ENCODE assay signal across 8 mouse cellular contexts in the genomic region with DNA sequence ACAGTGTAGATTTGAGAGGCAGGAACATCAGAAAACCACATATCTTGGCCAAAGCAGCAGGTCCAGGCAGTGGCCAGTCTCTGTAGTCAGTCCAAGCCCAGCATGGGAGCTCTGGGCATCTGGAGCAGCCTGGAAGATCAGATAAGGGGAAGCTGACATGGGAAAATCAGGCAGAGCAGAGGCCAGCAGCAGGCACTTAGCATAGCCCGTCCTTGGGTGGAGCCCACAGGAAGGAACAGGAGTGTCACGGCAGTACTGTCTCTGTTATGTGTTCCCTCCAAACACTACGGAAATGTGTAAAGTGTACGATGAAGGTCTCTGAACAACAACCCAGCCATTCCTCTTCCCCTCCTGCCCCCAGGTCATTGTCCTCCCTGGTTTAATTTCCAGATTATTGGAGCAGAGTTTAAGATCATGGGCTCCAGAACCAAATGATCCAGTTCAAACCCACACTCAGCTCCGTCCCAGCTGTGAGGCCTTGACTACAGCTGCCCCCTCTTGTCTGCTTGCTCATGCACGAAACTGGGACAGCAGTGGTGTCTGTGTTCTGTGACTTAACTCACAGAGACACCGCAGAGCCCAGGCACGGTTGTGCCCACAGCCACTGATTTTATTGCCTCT.
DNase-seq lines count a peak whose midpoint lies in the region; ATAC-seq and TF ChIP-seq lines count a peak whose summit lies in the region.

No protein-coding gene starts in this region.

- H3K36me3 ChIP-seq in intestine, embryonic 14.5 days (ENCODE audit: control insufficient read depth, insufficient read depth, low read length): no peaks in the 10 kb centered on the region
- no peaks in the 10 kb centered on the region for H3K36me3 ChIP-seq in lung, embryonic 15.5 days
- no peaks in the 10 kb centered on the region for H3K36me3 ChIP-seq in forebrain, postnatal 0 days (ENCODE audit: insufficient read depth)

- no peak overlapping the region for H3K4me2 ChIP-seq in intestine, embryonic 14.5 days (ENCODE audit: low read length)
- H3K4me2 ChIP-seq in lung, embryonic 15.5 days: no peak overlapping the region
- no peak overlapping the region for H3K4me2 ChIP-seq in forebrain, postnatal 0 days (ENCODE audit: low read depth)

- no peak for ATAC-seq in intestine, embryonic 14.5 days (replicated peaks; ENCODE audit: low FRiP score, low TSS enrichment, low read depth)
- peak; percentile 74 for ATAC-seq in lung, embryonic 15.5 days (ENCODE audit: borderline replicate concordance, extremely low read depth, low FRiP score, low TSS enrichment)
- ATAC-seq in forebrain, postnatal 0 days: no peak

- 44% methylated on average over 8 of the region's 8 CpGs for WGBS in intestine, embryonic 14.5 days
- WGBS in lung, embryonic 15.5 days: 62% methylated on average over 8 of the region's 8 CpGs
- WGBS in forebrain, postnatal 0 days: 78% methylated on average over 8 of the region's 8 CpGs

- H3K4me1 ChIP-seq in brown adipose tissue, adult 24 weeks (ENCODE audit: control insufficient read depth, insufficient read depth, insufficient read length, low read length): peaks cover 18% of the 10 kb centered on the region
- H3K4me1 ChIP-seq in intestine, embryonic 14.5 days (replicated peaks; ENCODE audit: control insufficient read depth, insufficient read depth, low read length): no peaks in the 10 kb centered on the region; the same call in 1 of the 2 replicates
- 0 out of 2 replicates have a peak, but pooled peaks cover 5% of the 10 kb centered on the region for H3K4me1 ChIP-seq in lung, embryonic 15.5 days
- no peaks in the 10 kb centered on the region for H3K4me1 ChIP-seq in forebrain, postnatal 0 days (ENCODE audit: insufficient read depth)

- H3K9me3 ChIP-seq in intestine, embryonic 14.5 days (ENCODE audit: control insufficient read depth, low read length): no peaks in the 10 kb centered on the region
- H3K9me3 ChIP-seq in lung, embryonic 15.5 days: no peaks in the 10 kb centered on the region
- H3K9me3 ChIP-seq in forebrain, postnatal 0 days (ENCODE audit: low read length): no peaks in the 10 kb centered on the region

- DNase-seq in adrenal gland, adult (ENCODE audit: inconsistent age in 2 of 2, low spot score in 1 of 2): peak; percentile 57 to 71
- no peak for DNase-seq in adrenal gland, adult 18-20 months (ENCODE audit: low spot score in 2 of 2)
- no peak for DNase-seq in intestine, embryonic 14.5 days (ENCODE audit: low spot score)
- no peak for DNase-seq in right cerebral cortex, postnatal 25 days
- DNase-seq in forebrain, postnatal 0 days: no peak
- no peak for DNase-seq in layer of hippocampus, adult 8-10 months (ENCODE audit: low spot score in 2 of 2)

- peak overlapping the region; percentile 100 for H3K27ac ChIP-seq in brown adipose tissue, adult 24 weeks (replicated peaks; ENCODE audit: low read depth, low read length)
- H3K27ac ChIP-seq in intestine, embryonic 14.5 days (ENCODE audit: low read depth): peak overlapping the region; percentile 22; the same call in 1 of the 2 replicates
- H3K27ac ChIP-seq in lung, embryonic 15.5 days: peak overlapping the region; percentile 71
- H3K27ac ChIP-seq in forebrain, postnatal 0 days (ENCODE audit: low read depth, low read length): no peak overlapping the region

- no peak for TF ChIP-seq CTCF in forebrain, postnatal 0 days (IDR thresholded peaks at IDR 0.05; ENCODE audit: low read depth)

- no peak overlapping the region for H3K9ac ChIP-seq in intestine, embryonic 14.5 days (ENCODE audit: low read length)
- no peak overlapping the region for H3K9ac ChIP-seq in lung, embryonic 15.5 days
- no peak overlapping the region for H3K9ac ChIP-seq in forebrain, postnatal 0 days

- H3K4me3 ChIP-seq in brown adipose tissue, adult 24 weeks (ENCODE audit: insufficient read depth, low read depth, low read length): no peak overlapping the region
- no peak overlapping the region for H3K4me3 ChIP-seq in intestine, embryonic 14.5 days (ENCODE audit: low read depth, low read length)
- H3K4me3 ChIP-seq in lung, embryonic 15.5 days: no peak overlapping the region
- no peak overlapping the region for H3K4me3 ChIP-seq in forebrain, postnatal 0 days (ENCODE audit: low read depth, low read length)

- no peaks in the 10 kb centered on the region for H3K27me3 ChIP-seq in intestine, embryonic 14.5 days (replicated peaks; ENCODE audit: control insufficient read depth, insufficient read depth, low read length)
- no peaks in the 10 kb centered on the region for H3K27me3 ChIP-seq in lung, embryonic 15.5 days
- H3K27me3 ChIP-seq in forebrain, postnatal 0 days (ENCODE audit: insufficient read depth, low read length): no peaks in the 10 kb centered on the region

Comparison
In these comparisons a context has a peak if more than half of its experiments do, and no peak if none do; other contexts are left out.
1. DNase-seq: peak in adrenal gland, adult (2 of 2); none in adrenal gland, adult 18-20 months (0 of 2), intestine, embryonic 14.5 days (single experiment), right cerebral cortex, postnatal 25 days (single experiment), forebrain, postnatal 0 days (single experiment) and layer of hippocampus, adult 8-10 months (0 of 2).